Mouse (Mus musculus) hindbrain, embryonic 11.5 days (tissue): ENCODE results near the gene Sub1. TPM values are rescaled to one million over a fixed set of nuclear protein-coding genes. Genes with fewer than 3 reads are reported as not detected.

Experiments used
- ATAC-seq: fragments of 200-750 bp; cut with Nextera tagmentation; 2 replicates; pipeline ENCODE4 v1.8.0; 2017; ENCODE audit warnings: mild to moderate bottlenecking, moderate TSS enrichment, moderate library complexity; ENCODE audit not compliant: low FRiP score
- DNase-seq: peaks from one replicate; pipeline ENCODE4 v3.0.0-alpha.2; 2015; ENCODE audit warnings: low spot score
- H3K27ac ChIP-seq: fragments of 300-500 bp; sonication (generic); 2 replicates; pipeline ENCODE4 v1.5.1; 2014; ENCODE audit warnings: mild to moderate bottlenecking, low read depth, low read length
- H3K27me3 ChIP-seq: fragments of 300-500 bp; sonication (generic); 2 replicates; pipeline ENCODE4 v1.6.1; 2014; ENCODE audit warnings: mild to moderate bottlenecking, low read length, moderate library complexity, mixed read lengths; ENCODE audit not compliant: control insufficient read depth, insufficient read depth
- H3K36me3 ChIP-seq: fragments of 300-500 bp; sonication (generic); 2 replicates; pipeline ENCODE4 v1.6.1; 2014; ENCODE audit warnings: mild to moderate bottlenecking, low read length, moderate library complexity, mixed read lengths; ENCODE audit not compliant: control insufficient read depth, insufficient read depth
- H3K4me1 ChIP-seq: fragments of 300-500 bp; sonication (generic); replicated peaks from 2 replicates; pipeline ENCODE4 v1.6.1; 2014; ENCODE audit warnings: low read length, mixed read lengths; ENCODE audit not compliant: control insufficient read depth, insufficient read depth
- H3K4me2 ChIP-seq: fragments of 300-500 bp; sonication (generic); replicated peaks from 2 replicates; pipeline ENCODE4 v1.6.1; 2014; ENCODE audit warnings: mild to moderate bottlenecking, low read depth, low read length
- H3K4me3 ChIP-seq: fragments of 300-500 bp; sonication (generic); 2 replicates; pipeline ENCODE4 v1.5.1; 2014; ENCODE audit warnings: low read depth, low read length
- H3K9ac ChIP-seq: fragments of 300-500 bp; sonication (generic); 2 replicates; pipeline ENCODE4 v1.6.1; 2014; ENCODE audit warnings: low read depth, low read length
- H3K9me3 ChIP-seq: fragments of 300-500 bp; sonication (generic); 2 replicates; pipeline ENCODE4 v1.6.1; 2016; ENCODE audit warnings: low read length; ENCODE audit not compliant: control insufficient read depth
- WGBS: fragments of 180-500 bp; shearing (Covaris S2); extraction: QIAGEN DNeasy Blood & Tissue Kit; methylation state at CpG from one replicate; pipeline ENCODE4 v1.1.7; 2014; 5-methylcytosine and 5-hydroxymethylcytosine counted together
- polyA plus RNA-seq: library from polyadenylated mRNA; unstranded; fragments of >200 nt; fragmentation: Nextera tagmentation; extraction: Ambion mirVana; gene quantifications from 2 replicates; pipeline ENCODE4 v1.2.1, GENCODE M21; 2014

Sub1 gene
- polyA plus RNA-seq, 1 experiment from 2014 or later = 727 TPM

DNA sequence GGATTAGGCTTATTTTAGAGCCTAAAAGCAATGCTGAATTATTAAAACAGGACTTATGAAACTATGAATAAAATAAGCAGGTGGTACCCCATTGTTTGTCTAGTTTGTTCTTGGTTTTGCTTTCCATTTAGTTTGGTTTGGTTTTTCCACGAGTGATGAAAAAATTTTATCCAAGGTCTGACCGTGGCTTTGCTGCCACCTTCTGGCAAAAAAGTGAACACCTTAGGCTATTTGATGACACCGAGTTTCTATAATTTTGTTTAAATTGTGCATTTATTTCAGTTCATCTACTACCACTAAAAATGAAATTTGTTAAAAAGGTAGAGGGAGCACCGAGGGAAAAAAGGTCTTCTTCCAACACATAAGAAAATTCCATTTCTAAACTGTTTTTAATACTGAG is 30.4 kb downstream of the Sub1 start:
- Histone ChIP-seq H3K4me1 (no peaks in the 10 kb centered on the region), H3K27me3 (no peaks in the 10 kb centered on the region), H3K4me3 (no peak overlapping the region), H3K27ac (no peak overlapping the region), H3K36me3 (no peaks in the 10 kb centered on the region), H3K9me3 (no peaks in the 10 kb centered on the region), H3K4me2 (no peak overlapping the region), H3K9ac (no peak overlapping the region)
- DNase-seq (peak; percentile 75), ATAC-seq (no peak)
- 12% methylated on average over 4 of the region's 4 CpGs for WGBS

- H3K36me3 ChIP-seq = no peaks in the 10 kb centered on the region
- ATAC-seq (no peak), DNase-seq (no peak)
- no peak overlapping the region for H3K9ac ChIP-seq
- no peaks in the 10 kb centered on the region for H3K4me1 ChIP-seq
- H3K4me2 ChIP-seq = no peak overlapping the region
- 87% methylated on average over 5 of the region's 5 CpGs for WGBS
- no peaks in the 10 kb centered on the region for H3K27me3 ChIP-seq
- no peak overlapping the region for H3K4me3 ChIP-seq
- no peak overlapping the region for H3K27ac ChIP-seq
- H3K9me3 ChIP-seq = no peaks in the 10 kb centered on the region
Measured at GRCm38 (mm10) chr15:11965201-11965845, 31.5 kb downstream of the Sub1 start.

- Histone ChIP-seq H3K9ac (no peak overlapping the region), H3K9me3 (no peaks in the 10 kb centered on the region), H3K4me3 (no peak overlapping the region), H3K36me3 (no peaks in the 10 kb centered on the region), H3K4me1 (no peaks in the 10 kb centered on the region), H3K4me2 (no peak overlapping the region), H3K27me3 (no peaks in the 10 kb centered on the region), H3K27ac (no peak overlapping the region)
- ATAC-seq (no peak), DNase-seq (no peak)
- 88% methylated on average over 11 of the region's 11 CpGs for WGBS
Measured at GRCm38 (mm10) chr15:11963791-11964525, 32.8 kb downstream of the Sub1 start.

- no peak for DNase-seq
- no peak for ATAC-seq
- no peak overlapping the region for H3K4me3 ChIP-seq
- H3K9ac ChIP-seq = no peak overlapping the region
- H3K27ac ChIP-seq = no peak overlapping the region
- 94% methylated on average over 3 of the region's 3 CpGs for WGBS
- H3K4me2 ChIP-seq = no peak overlapping the region
- no peaks in the 10 kb centered on the region for H3K4me1 ChIP-seq
- H3K36me3 ChIP-seq = no peaks in the 10 kb centered on the region
- H3K27me3 ChIP-seq = no peaks in the 10 kb centered on the region
- no peaks in the 10 kb centered on the region for H3K9me3 ChIP-seq
Measured at GRCm38 (mm10) chr15:11959716-11960115, 37.1 kb downstream of the Sub1 start.

DNA sequence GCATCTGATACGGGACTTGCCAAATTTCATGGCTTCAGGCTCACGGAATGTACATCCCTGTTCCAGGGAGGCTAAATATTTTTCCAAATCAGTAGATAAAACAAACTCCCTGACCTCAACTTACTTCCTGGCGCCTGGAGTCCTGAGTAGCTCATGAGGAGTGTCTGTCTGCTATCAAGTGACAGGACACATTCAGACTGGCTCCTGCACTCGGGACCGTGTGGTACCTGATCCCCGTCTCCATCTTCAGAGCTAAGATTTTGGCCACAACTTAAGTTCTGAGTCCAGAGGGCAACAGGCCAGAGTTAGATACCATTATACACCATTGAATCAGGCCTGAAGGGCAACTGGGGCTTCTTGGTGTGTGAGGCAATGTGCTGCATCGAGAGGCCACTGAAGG is 40.7 kb downstream of the Sub1 start:
- Histone ChIP-seq H3K4me1 (no peaks in the 10 kb centered on the region), H3K4me2 (no peak overlapping the region), H3K27ac (no peak overlapping the region), H3K27me3 (no peaks in the 10 kb centered on the region), H3K4me3 (no peak overlapping the region), H3K9ac (no peak overlapping the region), H3K36me3 (no peaks in the 10 kb centered on the region), H3K9me3 (no peaks in the 10 kb centered on the region)
- DNase-seq (no peak), ATAC-seq (no peak)
- 84% methylated on average over 7 of the region's 7 CpGs for WGBS

- no peak overlapping the region for H3K27ac ChIP-seq
- no peaks in the 10 kb centered on the region for H3K27me3 ChIP-seq
- no peak overlapping the region for H3K9ac ChIP-seq
- H3K4me1 ChIP-seq = no peaks in the 10 kb centered on the region
- no peak overlapping the region for H3K4me2 ChIP-seq
- no peaks in the 10 kb centered on the region for H3K9me3 ChIP-seq
- H3K4me3 ChIP-seq = no peak overlapping the region
- WGBS = 58% methylated on average over 4 of the region's 4 CpGs
- ATAC-seq (no peak), DNase-seq (no peak)
- H3K36me3 ChIP-seq = no peaks in the 10 kb centered on the region
Measured at GRCm38 (mm10) chr15:11954190-11954589, 42.6 kb downstream of the Sub1 start.

- no peak for ATAC-seq
- Histone ChIP-seq H3K36me3 (no peaks in the 10 kb centered on the region), H3K4me1 (no peaks in the 10 kb centered on the region), H3K27me3 (no peaks in the 10 kb centered on the region), H3K9me3 (no peaks in the 10 kb centered on the region), H3K9ac (no peak overlapping the region), H3K4me2 (no peak overlapping the region), H3K4me3 (no peak overlapping the region), H3K27ac (no peak overlapping the region)
- no peak for DNase-seq
- WGBS = 89% methylated on average over 3 of the region's 3 CpGs
Measured at GRCm38 (mm10) chr15:11952159-11952558, 44.6 kb downstream of the Sub1 start.

DNA sequence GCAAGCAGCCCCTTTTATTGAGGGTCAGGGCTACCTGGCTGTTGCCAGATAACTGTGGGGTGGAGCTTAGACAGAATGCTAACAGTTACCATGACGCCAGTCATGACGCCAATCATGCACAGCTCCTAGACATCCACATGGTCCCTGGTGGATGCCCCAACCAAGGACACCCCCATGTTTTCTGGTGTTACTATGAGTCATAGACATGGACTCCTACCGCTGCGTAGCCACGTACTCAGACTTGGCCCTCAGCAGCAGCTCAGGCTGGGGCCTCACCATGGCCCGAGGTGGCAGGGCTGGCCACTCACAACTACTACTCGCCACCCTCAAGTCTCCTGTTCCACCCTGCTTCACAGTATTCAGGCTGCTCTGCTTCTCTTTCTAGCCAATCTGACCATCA is 45.6 kb downstream of the Sub1 start:
- Histone ChIP-seq H3K36me3 (no peaks in the 10 kb centered on the region), H3K9me3 (no peaks in the 10 kb centered on the region), H3K27ac (no peak overlapping the region), H3K4me1 (no peaks in the 10 kb centered on the region), H3K4me2 (no peak overlapping the region), H3K9ac (no peak overlapping the region), H3K27me3 (no peaks in the 10 kb centered on the region), H3K4me3 (no peak overlapping the region)
- ATAC-seq = no peak
- DNase-seq = no peak
- 95% methylated on average over 7 of the region's 7 CpGs for WGBS

- Histone ChIP-seq H3K27ac (no peak overlapping the region), H3K9me3 (no peaks in the 10 kb centered on the region), H3K4me1 (no peaks in the 10 kb centered on the region), H3K4me3 (no peak overlapping the region), H3K36me3 (no peaks in the 10 kb centered on the region), H3K4me2 (no peak overlapping the region), H3K9ac (no peak overlapping the region), H3K27me3 (no peaks in the 10 kb centered on the region)
- DNase-seq (no peak), ATAC-seq (no peak)
- 93% methylated on average over 10 of the region's 10 CpGs for WGBS
Measured at GRCm38 (mm10) chr15:11950144-11950543, 46.6 kb downstream of the Sub1 start.
